ENCODE assay signal across 8 mouse cellular contexts in genomic region chr17:87613355-87614283, GRCm38 (mm10). TPM values are rescaled to one million over a fixed set of nuclear protein-coding genes. Genes with fewer than 3 reads are reported as not detected.
DNase-seq lines count a peak whose midpoint lies in the region; ATAC-seq and TF ChIP-seq lines count a peak whose summit lies in the region.

No protein-coding gene starts in this region.

- no peak for TF ChIP-seq CTCF in hindbrain, postnatal 0 days (IDR thresholded peaks at IDR 0.05; ENCODE audit: low read depth)
- TF ChIP-seq CTCF in left cerebral cortex, adult 2 months (IDR thresholded peaks at IDR 0.05), result no peak

- no peaks in the 10 kb centered on the region for H3K36me3 ChIP-seq in hindbrain, postnatal 0 days (ENCODE audit: insufficient read depth, low read length)

- peak overlapping the region; percentile 56 for H3K9ac ChIP-seq in hindbrain, postnatal 0 days (replicated peaks; ENCODE audit: low read length)

- H3K4me1 ChIP-seq in hindbrain, postnatal 0 days (ENCODE audit: insufficient read depth, low read length), result no peaks in the 10 kb centered on the region

- H3K4me2 ChIP-seq in hindbrain, postnatal 0 days (ENCODE audit: low read depth, low read length), result peak overlapping the region; percentile 71

- intact Hi-C loops in left cerebral cortex, adult 2 months (cut with DNase I), result no loop called here

- peak; percentile 93 for ATAC-seq in hindbrain, postnatal 0 days

- H3K27ac ChIP-seq in hindbrain, postnatal 0 days, result peak overlapping the region; percentile 91
- H3K27ac ChIP-seq in left cerebral cortex, adult 2 months, result peak overlapping the region; percentile 69

- 3% methylated on average over 24 of the region's 24 CpGs for WGBS in hindbrain, postnatal 0 days

- peak overlapping the region; percentile 33 for H3K4me3 ChIP-seq in hindbrain, postnatal 0 days (ENCODE audit: low read length)
- H3K4me3 ChIP-seq in left cerebral cortex, adult 2 months, result peak overlapping the region; percentile 47

- H3K27me3 ChIP-seq in hindbrain, postnatal 0 days (ENCODE audit: insufficient read depth, low read length), result no peaks in the 10 kb centered on the region

- no peaks in the 10 kb centered on the region for H3K9me3 ChIP-seq in hindbrain, postnatal 0 days (ENCODE audit: low read length)

- peak; percentile 50 for DNase-seq in adrenal gland, adult 8-10 months
- peak; percentile 56 to 72 for DNase-seq in cerebellum, postnatal 25 days
- peak; percentile 57 for DNase-seq in gastrocnemius, postnatal 10 days
- DNase-seq in hindbrain, postnatal 0 days (ENCODE audit: low spot score), result peak; percentile 92
- DNase-seq in left cerebral cortex, adult 2 months (ENCODE audit: extremely low spot score in 1 of 2, low spot score in 2 of 2), result peak; percentile 32 to 55
- peak; percentile 79 to 86 for DNase-seq in lung, postnatal 4 days
- peak; percentile 12 to 13 for DNase-seq in right cerebral cortex, postnatal 36 days (ENCODE audit: low spot score in 2 of 2)
- no peak for DNase-seq in spleen, postnatal 4 days (ENCODE audit: low spot score in 2 of 2)

RNA-seq across cellular contexts. Expression of gene Epcam, which starts 22.2 kb away (rescaled TPM):
- under 1 TPM in 2 of 4 experiments, not detected in 2; 0.32 to 0.56 TPM for total RNA-seq in adrenal gland, adult 8-10 months (2022)
- total RNA-seq in gastrocnemius, postnatal 10 days (2021), result not detected
- 1.4 and 2.3 TPM in 2 replicates for total RNA-seq in hindbrain, postnatal 0 days (2014; rRNA removed)
- polyA plus RNA-seq in hindbrain, postnatal 0 days (2015; fragmentation: Nextera tagmentation; extraction: Ambion mirVana), result 4.8 and 5.1 TPM in 2 replicates
- under 1 TPM in 1 of 2 experiments, not detected in 1; 0.20 TPM for total RNA-seq in left cerebral cortex, adult 2 months (2021)

RNA-seq across cellular contexts. Expression of gene Msh2, which starts 58.5 kb away (rescaled TPM):
- total RNA-seq in adrenal gland, adult 8-10 months (2022), result 10 to 100 TPM; 20.8 to 27.1 (median 23.5) TPM
- 10 to 100 TPM; 11.5 to 14.9 TPM for total RNA-seq in gastrocnemius, postnatal 10 days (2021)
- 24.5 TPM in 2 replicates for total RNA-seq in hindbrain, postnatal 0 days (2014; rRNA removed)
- polyA plus RNA-seq in hindbrain, postnatal 0 days (2015; fragmentation: Nextera tagmentation; extraction: Ambion mirVana), result 45.3 and 45.5 TPM in 2 replicates
- 10 to 100 TPM; 29.9 to 40.3 TPM for total RNA-seq in left cerebral cortex, adult 2 months (2021)

Comparison
In these comparisons a context has a peak if more than half of its experiments do, and no peak if none do; other contexts are left out.
1. DNase-seq: peak in adrenal gland, adult 8-10 months (single experiment), cerebellum, postnatal 25 days (2 of 2), gastrocnemius, postnatal 10 days (single experiment), hindbrain, postnatal 0 days (single experiment), left cerebral cortex, adult 2 months (2 of 2), lung, postnatal 4 days (2 of 2) and right cerebral cortex, postnatal 36 days (2 of 2); none in spleen, postnatal 4 days (0 of 2).